Mouse (Mus musculus): ENCODE measurements around the gene Scn2a.

DNA sequence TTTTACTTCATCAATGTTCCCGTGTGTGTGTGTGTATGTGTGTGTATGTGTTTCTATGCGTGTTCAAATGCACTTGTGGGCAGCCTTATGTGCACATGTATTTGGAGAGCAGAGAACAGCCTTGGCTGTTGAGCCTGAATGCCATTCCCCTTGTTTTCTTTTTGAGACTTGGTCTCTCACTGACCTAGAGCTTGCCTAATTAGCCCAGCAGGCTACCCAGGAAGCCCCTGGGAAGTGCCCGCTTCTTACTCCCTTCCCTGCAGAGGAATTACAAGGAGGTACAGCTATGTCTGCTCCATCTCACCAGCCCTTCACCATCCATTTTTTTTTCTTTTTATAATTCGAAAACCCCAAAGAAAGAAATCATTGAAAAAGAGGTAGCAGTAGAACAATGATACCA, 44.6 kb downstream of the Scn2a start:
- TF ChIP-seq POLR2A (IDR thresholded peaks at IDR 0.05; ENCODE audit: borderline replicate concordance, extremely low read depth, insufficient read depth, insufficient read length, poor library complexity, severe bottlenecking) (no peak), CTCF (IDR thresholded peaks at IDR 0.05; ENCODE audit: borderline replicate concordance, extremely low read depth, insufficient read depth, insufficient read length) (no peak)

Measured in brain, embryonic 14.5 days (tissue).